Mouse (Mus musculus) kidney, adult 8-10 months (tissue): ENCODE measurements at regions not wholly inside any gene's neighbourhood (a gene's known extent, or its start where the extent isn't known, plus 50 kb on each side); places are given as distances from the start of the nearest gene placed in this dataset.
A peak's percentile ranks its signal among the peaks of the same experiment; 100 is the strongest.

ENCODE experiments used
- DNase-seq, 2 experiments: peaks; one replicate each; pipeline ENCODE4 v3.0.0; 2022

DNA sequence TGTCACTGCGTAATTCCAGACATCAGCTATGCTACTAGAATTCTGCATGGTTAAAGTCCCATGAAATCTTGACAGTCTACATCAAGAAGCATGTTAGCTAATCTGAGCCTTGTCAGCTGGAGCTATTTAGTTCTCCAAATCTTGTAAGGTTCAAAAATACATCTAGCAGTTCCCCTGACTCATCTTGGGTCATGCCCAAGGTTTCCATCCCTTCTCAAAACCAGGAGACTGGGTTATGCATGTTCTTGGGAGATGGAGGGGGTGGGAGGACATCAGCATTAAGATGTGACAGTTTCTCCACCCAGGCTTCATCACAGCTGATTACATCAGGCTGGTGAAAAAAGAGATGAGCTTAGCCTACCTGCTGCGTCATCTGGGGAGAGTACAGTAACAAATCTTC, 495.3 kb upstream of the 4930452B06Rik start:
- DNase-seq = no peak

DNA sequence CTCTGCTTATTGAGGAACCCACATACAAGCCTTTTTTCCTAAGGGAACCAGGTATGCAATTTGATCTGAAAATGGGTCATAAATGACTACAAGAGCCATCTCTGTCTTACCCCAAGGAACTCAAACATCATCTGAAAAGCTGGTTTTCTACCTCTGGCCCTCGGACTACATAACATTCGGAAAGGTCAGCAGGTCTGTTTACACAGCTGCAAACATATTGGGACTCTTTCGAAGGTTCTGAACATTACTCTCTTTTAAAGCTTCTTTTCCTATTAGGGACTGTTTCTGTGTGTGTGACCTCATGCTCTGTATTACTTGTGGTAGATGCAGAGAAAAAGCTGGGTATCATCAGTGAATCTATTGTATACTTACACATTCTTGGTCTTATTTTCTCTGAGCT, 491.9 kb upstream of the 4930452B06Rik start:
- no peak for DNase-seq

DNA sequence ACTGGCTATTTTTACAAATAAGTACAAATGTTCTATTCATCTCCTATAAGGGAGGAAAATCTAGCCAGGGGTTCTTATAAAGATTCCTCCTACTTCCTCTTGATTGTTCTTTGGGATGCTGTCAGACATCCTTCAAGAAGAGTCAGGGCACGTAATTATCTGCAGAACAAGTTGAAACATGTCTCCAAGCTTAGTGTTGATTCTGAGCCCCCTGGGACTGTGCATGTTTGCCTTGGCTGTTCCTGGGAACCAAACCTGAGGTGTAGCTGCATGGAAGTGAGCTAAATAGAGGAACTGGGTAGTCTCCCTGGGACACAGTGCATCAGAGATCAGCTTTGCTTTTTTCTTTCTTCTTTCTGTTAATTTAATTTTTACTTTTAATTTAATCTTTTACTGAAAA, 484.8 kb upstream of the 4930452B06Rik start:
- no peak for DNase-seq

DNA sequence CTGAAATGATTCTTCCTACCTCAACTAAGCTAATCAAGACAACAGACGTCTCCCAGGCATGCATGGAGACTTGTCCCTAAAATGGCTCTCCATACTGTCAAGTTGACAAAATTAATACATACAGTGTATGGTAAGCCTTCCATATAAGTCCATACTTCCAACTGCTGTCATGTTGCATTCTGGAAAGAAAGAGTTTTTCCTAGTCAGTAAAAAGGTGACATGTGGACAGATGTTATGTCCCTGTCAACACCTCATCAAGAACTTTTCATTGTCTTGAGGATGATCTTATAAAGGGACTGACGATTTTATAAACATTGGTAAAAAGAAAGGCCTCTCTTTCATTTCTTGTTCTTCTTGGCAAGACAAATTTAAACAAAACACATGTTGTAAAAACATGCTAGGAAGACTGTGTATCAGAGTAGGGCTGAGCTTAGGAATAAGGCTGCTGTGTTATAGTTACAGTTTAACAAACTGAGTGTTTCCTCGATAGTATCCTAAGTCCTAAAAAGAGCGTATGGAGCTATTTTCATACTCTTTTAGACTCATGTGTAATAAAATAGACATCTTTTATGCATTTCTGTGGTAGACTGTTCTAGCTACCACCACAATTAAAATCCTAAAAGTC, 480.7 kb upstream of the 4930452B06Rik start:
- DNase-seq = no peak

DNA sequence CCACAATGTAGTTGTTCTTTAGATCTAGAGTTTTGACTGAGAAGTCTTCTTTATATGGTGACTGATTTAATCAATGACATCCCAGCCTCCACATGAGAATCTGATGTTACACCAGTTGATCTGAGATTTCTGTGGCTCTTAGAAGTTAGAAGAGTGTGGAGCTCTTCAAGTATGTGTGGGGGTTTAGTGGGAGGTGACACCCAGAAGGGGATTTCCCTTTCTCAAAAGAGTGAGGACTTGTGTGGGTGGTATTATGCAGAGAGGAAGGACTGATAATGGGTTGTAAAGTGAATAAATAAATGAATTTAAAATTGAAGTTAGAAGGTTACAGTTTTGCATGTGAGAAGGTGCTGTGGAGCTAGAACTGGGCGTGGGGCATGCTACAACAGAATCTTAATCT, 439.7 kb upstream of the 4930452B06Rik start:
- DNase-seq = no peak

DNA sequence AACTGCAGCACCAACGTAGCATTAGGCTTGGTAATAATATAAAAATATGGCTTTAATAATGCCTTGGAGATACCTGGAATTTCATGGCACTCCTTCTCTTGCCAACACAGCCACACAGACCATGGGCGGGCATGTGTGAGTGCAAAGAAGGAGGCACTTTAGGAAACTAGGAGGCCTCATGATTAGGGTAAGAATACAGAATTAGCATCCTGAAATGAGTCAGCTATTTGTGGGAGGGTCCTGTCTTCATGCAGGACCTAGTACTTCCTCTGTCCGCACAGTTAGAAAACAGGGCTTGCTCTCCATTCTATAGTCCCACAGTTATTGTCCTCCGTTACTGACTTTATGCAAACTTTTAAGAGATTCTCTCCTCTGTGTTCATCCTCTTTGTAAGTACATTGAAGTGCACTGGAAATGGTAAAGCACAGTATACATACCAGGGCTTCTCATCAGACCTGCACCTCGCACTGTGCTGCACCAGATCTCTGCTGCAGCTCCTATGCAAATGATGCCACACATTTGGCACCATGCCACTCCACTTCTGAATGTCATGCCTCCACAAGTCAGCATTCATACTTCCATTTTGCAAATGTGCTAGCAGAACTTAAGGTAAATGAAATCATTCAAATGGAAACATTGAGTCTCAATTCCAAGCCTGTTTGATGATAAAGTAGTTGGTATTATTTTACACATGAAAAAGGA, 423.7 kb upstream of the 4930452B06Rik start:
- no peak for DNase-seq

DNA sequence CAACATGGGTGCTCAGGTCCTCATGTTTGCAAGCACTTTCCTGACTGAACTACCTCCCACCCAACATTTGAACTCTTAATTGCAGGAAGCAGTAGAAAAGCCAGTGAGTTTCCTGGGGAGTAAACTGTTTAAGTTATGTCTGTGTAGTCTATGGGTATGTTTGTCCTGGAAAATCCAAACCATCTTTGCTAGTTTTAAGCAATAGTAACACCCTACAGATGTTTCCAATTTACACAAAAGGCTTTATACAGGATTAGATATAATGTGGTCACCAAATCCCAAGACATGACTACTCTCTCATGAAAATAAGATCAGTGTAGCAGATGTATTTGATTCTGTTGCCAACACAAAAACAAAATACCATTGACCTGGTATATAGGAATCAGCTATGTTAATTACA, 421.1 kb upstream of the 4930452B06Rik start:
- no peak for DNase-seq

DNA sequence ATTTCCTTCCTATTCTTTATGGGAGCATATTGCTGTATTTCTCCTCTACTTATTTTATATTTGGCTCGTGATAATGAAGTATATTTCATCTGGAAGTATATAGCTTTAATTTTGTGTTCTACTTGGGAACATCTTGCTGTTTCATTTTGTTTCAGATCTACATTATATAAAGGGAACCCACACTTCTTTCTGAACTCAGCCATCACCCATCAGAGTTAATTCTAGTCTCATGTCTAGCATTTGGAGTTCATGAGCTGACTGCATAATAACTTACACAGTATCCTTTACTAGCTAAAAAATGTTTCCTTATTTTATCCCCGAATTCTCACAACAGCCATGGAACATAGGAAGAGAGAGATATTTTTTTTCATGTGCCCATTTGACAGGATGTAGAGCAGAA, 413.6 kb upstream of the 4930452B06Rik start:
- no peak for DNase-seq

DNA sequence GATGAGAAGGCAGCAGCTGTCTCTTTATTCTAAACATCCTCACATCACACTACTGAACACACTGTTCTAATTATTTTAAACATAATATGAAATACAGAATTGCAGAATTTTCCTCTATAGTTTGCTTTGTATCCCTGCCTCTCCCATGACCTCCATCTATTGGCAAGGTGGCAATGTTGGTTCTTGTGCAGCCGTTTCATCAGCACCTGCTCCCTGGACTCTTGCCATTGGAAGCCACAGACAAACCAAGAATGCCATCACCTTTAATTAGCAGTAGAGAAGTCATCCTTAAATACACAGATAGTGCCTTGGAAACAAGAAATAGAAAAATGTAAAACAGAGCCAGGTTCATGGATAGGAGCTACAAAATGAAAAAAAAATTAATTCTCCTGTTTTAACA, 413.0 kb upstream of the 4930452B06Rik start:
- DNase-seq = no peak

DNA sequence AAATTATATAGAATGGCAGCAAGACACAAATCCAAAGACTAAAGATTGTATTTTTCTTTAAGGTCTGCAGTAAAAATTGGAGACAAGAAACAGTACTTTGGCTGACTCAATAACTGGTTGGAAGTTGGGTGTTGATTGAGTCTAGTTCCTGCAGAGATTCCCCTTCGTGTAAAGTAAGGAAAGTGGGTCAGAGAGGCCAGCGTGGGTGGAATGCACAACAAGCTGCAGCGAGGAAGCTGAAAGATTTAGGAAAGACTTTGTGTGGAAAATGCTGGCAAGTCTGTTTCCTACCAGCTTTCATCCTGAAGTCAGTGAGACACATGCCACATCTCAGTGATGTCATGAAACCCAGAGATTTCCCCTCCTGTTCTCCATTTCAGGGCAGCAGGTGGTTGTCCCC, 405.1 kb upstream of the 4930452B06Rik start:
- no peak for DNase-seq

DNA sequence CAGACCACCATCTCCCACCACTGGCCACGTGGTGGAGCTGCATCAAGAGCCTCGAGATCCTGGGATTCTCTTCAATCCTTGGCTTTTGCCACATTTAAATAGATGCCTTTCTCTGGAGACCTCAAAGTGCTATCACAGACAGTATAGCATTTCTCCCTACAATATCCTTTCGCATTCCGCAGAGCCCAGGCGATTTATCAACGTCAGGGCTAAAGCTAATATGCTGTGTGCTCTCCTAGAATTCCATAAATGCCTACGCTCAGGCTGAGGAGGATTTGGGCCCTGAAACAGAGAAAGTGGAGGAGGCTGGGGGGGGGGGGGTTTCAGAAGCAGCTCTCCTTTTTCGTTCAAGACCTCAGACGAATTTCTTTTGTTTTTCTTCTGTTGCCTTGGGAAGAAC, 394.0 kb upstream of the 4930452B06Rik start:
- no peak for DNase-seq

DNA sequence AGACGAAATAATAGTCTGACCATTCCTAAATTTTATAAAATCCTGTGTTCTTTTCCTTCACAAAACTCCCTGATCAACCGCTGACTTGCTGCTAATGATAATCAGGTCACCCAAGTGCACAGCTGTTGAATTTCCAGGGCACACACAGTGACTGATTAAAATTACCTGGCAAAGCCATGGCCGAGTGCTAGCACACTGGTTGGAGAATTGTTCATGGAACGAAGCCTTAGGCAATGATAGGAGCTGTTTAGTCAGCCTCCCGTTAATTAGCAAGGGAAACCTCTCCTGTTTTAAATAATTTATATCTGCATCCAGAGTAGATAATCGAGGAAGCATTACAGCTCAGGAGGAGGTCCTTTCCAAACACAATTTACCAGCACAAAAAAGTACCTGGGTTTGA, 362.8 kb upstream of the 4930452B06Rik start:
- DNase-seq = no peak

DNA sequence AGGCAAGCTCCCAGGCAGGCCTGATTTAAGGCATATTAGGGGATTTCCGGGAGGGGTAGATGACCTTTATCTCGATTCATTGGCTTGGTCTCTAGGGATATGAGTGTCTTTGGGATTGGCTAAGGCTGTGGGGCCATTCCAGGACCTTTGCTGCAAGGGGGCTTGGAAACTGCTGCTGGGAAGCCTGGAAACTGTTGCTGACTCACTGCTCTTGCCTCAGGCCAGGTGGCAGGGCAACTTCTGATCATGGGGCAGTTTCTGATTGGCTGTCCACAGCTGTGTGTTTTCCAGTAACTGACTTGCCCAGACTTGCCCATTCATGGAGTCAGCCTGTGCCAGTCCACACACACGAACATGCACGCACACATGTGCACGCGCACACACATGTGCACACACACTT, 349.8 kb upstream of the 4930452B06Rik start:
- DNase-seq = no peak

DNA sequence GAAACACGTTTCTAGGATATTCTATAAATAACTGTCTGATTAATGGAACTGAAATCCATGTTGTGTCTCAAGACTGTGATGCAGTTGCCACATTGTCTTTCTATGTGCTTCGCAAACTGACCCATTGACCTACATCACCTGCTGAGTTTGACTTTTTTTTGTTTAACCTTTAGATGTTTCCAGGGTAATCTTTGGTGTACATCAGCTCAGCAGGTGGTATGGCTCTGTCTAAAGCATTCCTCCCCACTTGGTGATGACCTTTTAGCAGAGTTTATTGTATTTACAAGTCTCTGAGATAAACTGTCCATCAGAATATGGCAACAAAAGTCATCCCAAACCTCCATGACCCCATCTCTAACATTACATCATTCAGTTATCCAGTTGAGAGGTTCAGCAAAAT, 337.0 kb upstream of the 4930452B06Rik start:
- DNase-seq = no peak

DNA sequence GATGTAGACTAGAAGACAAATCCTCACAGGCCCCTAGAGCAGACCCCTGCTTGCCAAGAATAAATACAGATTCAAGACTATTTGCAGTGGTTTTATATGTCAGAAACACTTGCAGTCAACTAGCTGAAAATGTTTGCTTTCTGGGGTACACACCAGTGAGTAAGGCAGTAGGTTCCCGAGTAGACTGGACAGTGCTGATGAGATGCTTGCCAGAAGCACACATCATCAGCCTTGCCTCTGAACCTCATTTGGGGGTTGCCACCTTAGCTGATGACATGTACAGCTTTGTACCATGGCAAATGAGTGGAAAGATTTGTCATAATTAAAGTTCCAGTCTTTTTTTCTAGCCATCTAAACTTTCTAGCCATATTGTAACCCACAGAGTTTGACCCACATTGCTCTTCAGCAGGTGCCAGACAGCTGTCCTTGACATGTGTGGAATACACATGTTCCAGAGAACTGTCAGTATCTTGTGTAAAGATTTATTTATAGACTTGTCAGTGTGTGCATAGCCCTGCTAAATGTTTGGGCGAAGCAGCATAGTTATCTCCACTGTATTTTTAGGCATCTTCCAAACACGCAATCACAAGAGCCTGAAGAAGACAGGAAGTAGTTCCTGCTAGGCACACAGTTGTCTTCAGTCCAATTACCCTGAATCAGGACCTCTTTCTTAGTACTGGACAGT, 334.5 kb upstream of the 4930452B06Rik start:
- no peak for DNase-seq

DNA sequence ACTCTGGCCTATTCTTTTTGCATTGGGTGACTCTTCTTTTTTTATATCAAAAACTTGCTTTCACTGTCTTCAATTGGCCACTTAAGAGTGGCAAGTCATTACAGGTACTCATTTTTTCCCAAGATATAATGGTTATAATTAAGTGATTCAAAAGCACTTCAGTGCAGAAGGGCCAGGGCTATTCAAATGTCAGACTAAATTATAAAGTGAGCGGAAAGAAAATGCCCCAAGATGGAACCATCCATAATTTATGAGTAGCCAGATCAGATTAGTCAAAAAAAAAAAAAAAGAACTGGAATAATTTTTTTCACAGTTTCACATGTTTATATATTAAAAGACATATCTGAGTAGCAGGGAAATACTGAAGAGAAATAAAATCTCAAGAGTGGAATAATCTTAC, 333.8 kb upstream of the 4930452B06Rik start:
- DNase-seq = no peak

DNA sequence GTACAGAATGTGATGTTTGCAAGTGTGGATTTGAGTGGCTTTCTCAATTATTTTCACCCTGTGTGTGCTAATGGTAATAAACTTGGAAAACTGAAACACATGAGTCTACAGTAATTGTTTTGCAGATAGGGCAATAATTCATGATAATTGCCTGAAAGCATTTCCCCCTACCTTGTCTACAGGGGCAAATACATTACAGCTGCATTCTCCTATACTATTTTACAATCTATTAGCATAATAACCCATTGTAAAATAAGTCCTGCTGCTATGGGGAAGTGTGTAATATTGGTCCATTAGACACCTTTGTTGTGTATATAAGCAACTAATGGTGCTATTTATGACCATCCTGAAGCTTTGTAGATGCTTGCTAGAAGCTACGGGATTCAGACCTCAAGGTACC, 327.4 kb upstream of the 4930452B06Rik start:
- no peak for DNase-seq

DNA sequence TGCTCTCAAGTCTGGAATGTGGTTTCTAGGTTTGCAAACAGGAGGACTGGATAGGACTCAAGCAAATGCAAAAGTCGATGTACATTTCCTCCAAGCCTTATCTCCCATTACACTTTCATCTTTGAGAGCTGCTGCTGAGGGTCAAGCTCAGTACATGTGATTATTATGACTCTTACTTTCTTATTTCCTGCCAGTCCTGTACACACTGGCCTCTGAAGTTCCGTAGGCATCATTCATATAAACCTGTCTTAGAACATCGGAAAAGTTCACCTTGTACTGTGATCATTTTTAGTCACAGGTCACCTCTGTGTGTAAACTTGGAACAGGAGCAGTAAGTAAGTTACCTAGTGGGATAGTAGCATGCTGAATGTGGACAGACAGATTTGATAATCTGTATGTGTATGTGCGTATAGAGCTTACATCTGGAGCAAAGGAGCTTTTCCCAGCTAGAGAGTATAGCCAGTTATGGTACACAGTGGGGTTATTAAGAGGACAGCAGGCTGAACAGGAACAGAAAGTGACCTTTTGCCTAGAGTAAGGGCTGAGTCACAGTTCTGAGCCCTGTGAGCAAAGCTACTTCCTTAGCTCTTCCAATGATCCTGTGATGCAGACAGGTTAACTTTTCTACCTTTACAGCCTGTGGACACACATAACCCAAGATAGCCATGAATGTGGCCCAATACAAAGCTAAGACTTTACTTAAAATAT, 319.2 kb upstream of the 4930452B06Rik start:
- DNase-seq = no peak

DNA sequence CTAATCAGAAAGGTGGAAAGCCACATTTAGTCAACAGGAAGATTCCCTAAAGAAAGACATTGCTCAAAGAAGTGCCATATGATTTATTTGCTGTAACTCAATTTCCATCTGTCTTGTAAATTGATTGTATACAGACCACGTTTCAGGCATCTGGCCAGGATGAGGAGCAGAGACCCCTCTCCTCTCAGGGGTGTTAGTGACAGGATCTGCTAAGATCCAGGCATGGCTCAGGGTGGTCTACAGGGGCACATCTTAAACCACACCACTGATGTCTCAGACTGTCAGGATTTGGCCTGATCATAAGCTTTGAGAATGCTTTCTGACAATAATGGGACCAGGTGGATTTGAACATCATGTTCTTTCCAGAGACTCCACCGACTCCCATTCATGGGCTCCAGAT, 295.5 kb upstream of the 4930452B06Rik start:
- DNase-seq = no peak

DNA sequence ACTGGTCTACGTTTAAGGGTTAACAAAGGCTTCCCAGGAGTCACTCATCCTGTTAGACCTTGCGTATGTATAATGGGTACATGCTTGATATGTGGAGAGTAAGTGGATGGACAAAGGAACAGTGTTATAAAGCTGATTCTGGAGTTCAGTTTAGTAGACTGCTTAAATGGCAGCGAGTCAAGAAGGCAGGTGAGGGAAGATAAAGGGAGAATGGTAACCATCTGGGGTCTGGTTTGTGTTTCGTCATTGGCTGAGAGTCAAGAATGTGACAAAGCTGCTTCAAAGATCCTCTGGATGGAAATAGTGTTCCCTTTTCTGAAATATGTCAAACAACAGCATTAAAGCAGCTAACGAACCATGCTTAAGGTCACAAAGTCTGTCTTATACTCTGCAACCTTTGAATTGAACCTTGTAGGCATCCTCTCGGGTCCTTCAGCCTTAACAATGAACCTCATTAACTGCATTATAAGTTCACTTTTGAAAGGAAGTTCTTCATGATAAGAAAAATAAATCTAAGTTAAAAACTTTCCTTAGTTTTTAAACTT, 286.9 kb upstream of the 4930452B06Rik start:
- DNase-seq = no peak

DNA sequence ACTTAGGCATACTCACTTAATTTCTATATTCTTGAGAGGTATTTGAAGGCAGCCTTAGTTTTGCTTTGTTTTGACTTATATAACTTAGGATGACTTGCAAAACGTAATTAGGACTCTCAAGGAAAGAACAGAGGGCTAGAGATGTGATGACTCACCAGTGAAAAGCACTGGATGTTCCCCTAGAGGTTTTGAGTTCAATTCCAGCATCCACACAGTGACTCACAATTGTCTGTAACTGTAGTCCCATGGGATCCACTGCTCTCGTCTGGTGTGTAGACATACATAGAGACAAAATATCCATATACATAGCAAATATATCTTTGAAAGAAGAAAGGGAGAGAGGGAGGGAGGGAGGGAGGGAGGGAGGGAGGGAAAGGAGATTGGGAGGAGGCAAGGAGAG, 282.7 kb upstream of the 4930452B06Rik start:
- DNase-seq = no peak

DNA sequence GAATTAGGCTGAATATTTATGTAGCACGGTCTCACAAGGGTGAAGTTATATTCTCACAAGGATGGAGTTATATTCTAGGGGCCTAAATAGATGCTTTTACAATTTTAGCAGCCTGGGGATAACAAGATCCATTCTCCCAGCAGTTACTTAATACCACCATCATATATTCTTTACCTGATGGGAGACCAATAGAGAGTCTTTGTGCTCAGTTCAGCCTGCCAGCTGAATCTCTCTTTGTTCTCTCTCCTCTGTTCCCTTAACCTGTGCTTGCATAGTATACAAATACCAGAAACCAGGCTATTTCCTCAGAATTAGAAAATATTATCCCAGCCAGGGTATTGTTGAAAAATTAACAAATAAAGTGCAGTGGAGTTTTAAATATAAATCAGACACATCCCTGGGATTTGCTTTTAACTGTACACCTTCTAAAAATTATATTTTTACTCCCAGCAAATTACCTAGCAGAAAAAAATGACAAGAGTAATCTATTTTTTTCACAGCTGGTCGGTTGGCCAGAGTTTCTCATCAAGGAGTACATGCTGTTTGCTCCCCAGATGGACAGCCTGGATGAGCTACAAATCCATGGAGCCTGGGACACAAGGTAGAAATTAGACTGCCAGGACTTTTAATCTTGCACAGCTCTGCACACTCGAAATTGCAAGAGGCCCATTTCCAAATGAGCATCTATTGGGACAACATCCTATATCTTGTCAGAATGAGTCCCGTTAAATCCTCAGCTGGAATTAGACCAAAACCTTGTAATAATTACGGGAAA, 281.0 kb upstream of the 4930452B06Rik start:
- no peak for DNase-seq

DNA sequence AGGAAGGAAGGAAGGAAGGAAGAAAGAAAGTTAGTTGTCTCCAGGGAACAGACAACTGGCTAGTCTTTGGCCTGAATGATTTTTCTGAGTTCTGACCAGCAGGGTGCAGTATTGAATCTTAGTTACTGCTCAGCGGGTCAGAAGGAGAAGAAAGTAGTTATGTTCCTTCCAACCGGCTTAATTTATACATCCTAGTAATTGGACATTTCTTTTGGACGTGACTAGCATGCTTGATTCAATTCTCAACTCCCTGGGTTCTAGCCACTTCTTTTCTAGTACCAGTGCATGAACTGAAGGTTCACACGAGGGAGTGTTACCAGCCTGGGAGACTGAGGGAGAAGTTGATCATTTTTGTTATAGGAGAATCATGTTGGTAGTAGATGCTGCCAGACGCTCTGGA, 269.1 kb upstream of the 4930452B06Rik start:
- peak; percentile 3 to 37 for DNase-seq
